Mouse (Mus musculus): Measurements from ENCODE around the gene Zfp990. TPM values are rescaled to one million over a fixed set of nuclear protein-coding genes. Genes with fewer than 3 reads are reported as not detected.
"Not testable (repeated sequence)": the region's sequence is repeated elsewhere in the genome, so short reads cannot be mapped to it uniquely, and the experiment has no call there.

Gene Zfp990
- under 1 TPM in 3 of 4 experiments, not detected in 1; 0.16 to 0.23 (median 0.21) TPM for total RNA-seq (2022)

- not testable (repeated sequence) for DNase-seq (ENCODE audit: low spot score in 2 of 2)
Measured at GRCm38 (mm10) chr4:145510459-145510858, at the start of gene Zfp990. Zfp990 (plus strand) TSS chr4:145510759.

GRCm38 (mm10) chr4:145463553-145464253 is 46.9 kb upstream of the Zfp990 start:
- not testable (repeated sequence) for DNase-seq (ENCODE audit: low spot score in 2 of 2)

GRCm38 (mm10) chr4:145478128-145478527 is 32.4 kb upstream of the Zfp990 start:
- no peak for DNase-seq (ENCODE audit: low spot score in 2 of 2)

GRCm38 (mm10) chr4:145480699-145481098 is 29.9 kb upstream of the Zfp990 start:
- not testable (repeated sequence) for DNase-seq (ENCODE audit: low spot score in 2 of 2)

GRCm38 (mm10) chr4:145489396-145489795 is 21.2 kb upstream of the Zfp990 start:
- no peak for DNase-seq (ENCODE audit: low spot score in 2 of 2)

GRCm38 (mm10) chr4:145492132-145492531 is 18.4 kb upstream of the Zfp990 start:
- no peak for DNase-seq (ENCODE audit: low spot score in 2 of 2)

- not testable (repeated sequence) for DNase-seq (ENCODE audit: low spot score in 2 of 2)
Measured at GRCm38 (mm10) chr4:145493316-145493715, 17.2 kb upstream of the Zfp990 start.

- not testable (repeated sequence) for DNase-seq (ENCODE audit: low spot score in 2 of 2)
Measured at GRCm38 (mm10) chr4:145514637-145515036, 4.1 kb downstream of the Zfp990 start.

GRCm38 (mm10) chr4:145515776-145516565 is 5.4 kb downstream of the Zfp990 start:
- not testable (repeated sequence) for DNase-seq (ENCODE audit: low spot score in 2 of 2)

- not testable (repeated sequence) for DNase-seq (ENCODE audit: low spot score in 2 of 2)
Measured at GRCm38 (mm10) chr4:145517391-145517790, 6.8 kb downstream of the Zfp990 start.

- not testable (repeated sequence) for DNase-seq (ENCODE audit: low spot score in 2 of 2)
Measured at GRCm38 (mm10) chr4:145543861-145544260, 33.3 kb downstream of the Zfp990 start.

- not testable (repeated sequence) for DNase-seq (ENCODE audit: low spot score in 2 of 2)
Measured at GRCm38 (mm10) chr4:145545106-145545505, 34.5 kb downstream of the Zfp990 start.

GRCm38 (mm10) chr4:145545734-145546349 is 35.3 kb downstream of the Zfp990 start:
- not testable (repeated sequence) for DNase-seq (ENCODE audit: low spot score in 2 of 2)

- DNase-seq (ENCODE audit: low spot score in 2 of 2) = not testable (repeated sequence)
Measured at GRCm38 (mm10) chr4:145546477-145546876, 35.9 kb downstream of the Zfp990 start.

- DNase-seq (ENCODE audit: low spot score in 2 of 2) = no peak
Measured at GRCm38 (mm10) chr4:145556680-145557079, 46.1 kb downstream of the Zfp990 start.

- no peak for DNase-seq (ENCODE audit: low spot score in 2 of 2)
Measured at GRCm38 (mm10) chr4:145559505-145560099, 49.0 kb downstream of the Zfp990 start.

- no peak for DNase-seq (ENCODE audit: low spot score in 2 of 2)
Measured at GRCm38 (mm10) chr4:145564111-145564821, 53.7 kb downstream of the Zfp990 start.

GRCm38 (mm10) chr4:145570461-145570860 is 59.9 kb downstream of the Zfp990 start:
- DNase-seq (ENCODE audit: low spot score in 2 of 2) = not testable (repeated sequence)

GRCm38 (mm10) chr4:145576623-145577022 is 66.1 kb downstream of the Zfp990 start:
- not testable (repeated sequence) for DNase-seq (ENCODE audit: low spot score in 2 of 2)

- DNase-seq (ENCODE audit: low spot score in 2 of 2) = not testable (repeated sequence)
Measured at GRCm38 (mm10) chr4:145580333-145580732, 69.8 kb downstream of the Zfp990 start.

- DNase-seq (ENCODE audit: low spot score in 2 of 2) = not testable (repeated sequence)
Measured at GRCm38 (mm10) chr4:145585078-145585477, 74.5 kb downstream of the Zfp990 start, which contains the start of gene Gm13212. Gm13212 (plus strand) TSS chr4:145585166.

Data from left cerebral cortex, adult 8-10 months (tissue).